Comparison of ENCODE assay signal across 20 mouse cellular contexts in genomic region chr6:58847836-58848235, GRCm38 (mm10). TPM values are rescaled to one million over a fixed set of nuclear protein-coding genes. Genes with fewer than 3 reads are reported as not detected.
A peak's percentile ranks its signal among the peaks of the same experiment; 100 is the strongest.
DNase-seq lines count a peak whose midpoint lies in the region; ATAC-seq and TF ChIP-seq lines count a peak whose summit lies in the region.
"Had no signal": no experiment of that assay in that cellular context is flagged by ENCODE, and none has a peak within 500 bp of the region (broad histone marks: within the 10 kb centered on the region; RNA-seq: fewer than 3 reads in every experiment).

No protein-coding gene starts in this region.

- no peak overlapping the region for H3K4me3 ChIP-seq in intestine, embryonic 15.5 days (replicated peaks)
- H3K4me3 ChIP-seq in intestine, postnatal 0 days (ENCODE audit: low read depth, low read length), result no peak overlapping the region
- no peak overlapping the region for H3K4me3 ChIP-seq in stomach, embryonic 16.5 days (replicated peaks; ENCODE audit: low read length)
- H3K4me3 ChIP-seq: embryonic facial prominence, embryonic 12.5 days; forebrain, embryonic 15.5 days; heart, adult 2 months; hindbrain, embryonic 13.5 days; liver, embryonic 12.5 days; lung, embryonic 15.5 days; megakaryocyte, embryonic 14.5 days; neural tube, embryonic 13.5 days had no signal

- 0 out of 2 replicates have a peak, but pooled peaks have one; percentile 2 for ATAC-seq in intestine, embryonic 15.5 days
- ATAC-seq in intestine, postnatal 0 days, result no peak
- no peak for ATAC-seq in stomach, embryonic 16.5 days (ENCODE audit: insufficient read depth, low FRiP score)
- ATAC-seq: forebrain, embryonic 15.5 days; liver, embryonic 12.5 days had no signal

- no peaks in the 10 kb centered on the region for H3K36me3 ChIP-seq in intestine, embryonic 15.5 days
- peaks cover 4% of the 10 kb centered on the region; the same call in 1 of the 2 replicates for H3K36me3 ChIP-seq in intestine, postnatal 0 days (ENCODE audit: control insufficient read depth, insufficient read depth)
- H3K36me3 ChIP-seq in stomach, embryonic 16.5 days (ENCODE audit: control insufficient read depth, insufficient read depth, low read length), result no peaks in the 10 kb centered on the region
- H3K36me3 ChIP-seq: forebrain, embryonic 15.5 days; liver, embryonic 12.5 days; lung, embryonic 15.5 days had no signal

- no peak overlapping the region for H3K9ac ChIP-seq in intestine, embryonic 15.5 days
- no peak overlapping the region for H3K9ac ChIP-seq in intestine, postnatal 0 days (ENCODE audit: low read depth, low read length)
- H3K9ac ChIP-seq in stomach, embryonic 16.5 days (ENCODE audit: low read length), result no peak overlapping the region
- H3K9ac ChIP-seq: embryonic facial prominence, embryonic 12.5 days; forebrain, embryonic 15.5 days; hindbrain, embryonic 13.5 days; liver, embryonic 12.5 days; lung, embryonic 15.5 days; neural tube, embryonic 13.5 days had no signal

- no peak overlapping the region for H3K4me2 ChIP-seq in intestine, embryonic 15.5 days (replicated peaks)
- H3K4me2 ChIP-seq in intestine, postnatal 0 days (replicated peaks; ENCODE audit: low read depth), result no peak overlapping the region
- no peak overlapping the region for H3K4me2 ChIP-seq in stomach, embryonic 16.5 days (ENCODE audit: low read depth, low read length)
- H3K4me2 ChIP-seq: embryonic facial prominence, embryonic 12.5 days; forebrain, embryonic 15.5 days; hindbrain, embryonic 13.5 days; liver, embryonic 12.5 days; lung, embryonic 15.5 days; neural tube, embryonic 13.5 days had no signal

- H3K9me3 ChIP-seq in intestine, embryonic 15.5 days, result no peaks in the 10 kb centered on the region
- no peaks in the 10 kb centered on the region for H3K9me3 ChIP-seq in intestine, postnatal 0 days (ENCODE audit: control insufficient read depth)
- H3K9me3 ChIP-seq in stomach, embryonic 16.5 days (replicated peaks; ENCODE audit: control insufficient read depth, low read length), result no peaks in the 10 kb centered on the region
- H3K9me3 ChIP-seq: embryonic facial prominence, embryonic 12.5 days; forebrain, embryonic 15.5 days; hindbrain, embryonic 13.5 days; liver, embryonic 12.5 days; lung, embryonic 15.5 days; megakaryocyte, embryonic 14.5 days; neural tube, embryonic 13.5 days had no signal

- DNase-seq in urinary bladder, postnatal 14 days (ENCODE audit: low spot score), result peak; percentile 67
- DNase-seq in urinary bladder, postnatal 10 days (ENCODE audit: low spot score), result no peak
- peak; percentile 79 to 81 for DNase-seq in adrenal gland, postnatal 36 days
- DNase-seq in frontal cortex, postnatal 36 days (ENCODE audit: low spot score in 2 of 2), result no peak
- no peak for DNase-seq in frontal cortex, postnatal 14 days (ENCODE audit: low spot score in 2 of 2)
- DNase-seq: B cell, adult 2 months; cerebellum, adult 11-12 months; heart, adult 2 months; retina, postnatal 1 day had no signal

- H3K27ac ChIP-seq in intestine, embryonic 15.5 days, result no peak overlapping the region
- no peak overlapping the region for H3K27ac ChIP-seq in intestine, postnatal 0 days (ENCODE audit: low read depth, low read length)
- peak overlapping the region; percentile 52; the same call in 1 of the 2 replicates for H3K27ac ChIP-seq in stomach, embryonic 16.5 days (ENCODE audit: low read length)
- H3K27ac ChIP-seq: embryonic facial prominence, embryonic 12.5 days; forebrain, embryonic 15.5 days; heart, adult 2 months; hindbrain, embryonic 13.5 days; liver, embryonic 12.5 days; lung, embryonic 15.5 days; neural tube, embryonic 13.5 days had no signal

- H3K4me1 ChIP-seq in intestine, embryonic 15.5 days (replicated peaks), result no peaks in the 10 kb centered on the region
- H3K4me1 ChIP-seq in intestine, postnatal 0 days (replicated peaks; ENCODE audit: control insufficient read depth, insufficient read depth, low read length), result no peaks in the 10 kb centered on the region; the same call in 1 of the 2 replicates
- H3K4me1 ChIP-seq in stomach, embryonic 16.5 days (ENCODE audit: control insufficient read depth, insufficient read depth, low read length), result peaks cover 3% of the 10 kb centered on the region; the same call in 1 of the 2 replicates
- H3K4me1 ChIP-seq: embryonic facial prominence, embryonic 12.5 days; liver, embryonic 12.5 days; lung, embryonic 15.5 days; megakaryocyte, embryonic 14.5 days; neural tube, embryonic 13.5 days had no signal

- no peaks in the 10 kb centered on the region for H3K27me3 ChIP-seq in intestine, embryonic 15.5 days (replicated peaks)
- no peaks in the 10 kb centered on the region for H3K27me3 ChIP-seq in intestine, postnatal 0 days (replicated peaks; ENCODE audit: control insufficient read depth, insufficient read depth, low read length)
- no peaks in the 10 kb centered on the region for H3K27me3 ChIP-seq in stomach, embryonic 16.5 days (ENCODE audit: control insufficient read depth, insufficient read depth, low read length)
- H3K27me3 ChIP-seq: embryonic facial prominence, embryonic 12.5 days; forebrain, embryonic 15.5 days; hindbrain, embryonic 13.5 days; liver, embryonic 12.5 days; lung, embryonic 15.5 days; megakaryocyte, embryonic 14.5 days; neural tube, embryonic 13.5 days had no signal

- no peak for TF ChIP-seq CTCF in intestine, postnatal 0 days (IDR thresholded peaks at IDR 0.05; ENCODE audit: low read depth)

- WGBS in intestine, embryonic 15.5 days, result 85% methylated on average over 5 of the region's 5 CpGs
- 86% methylated on average over 5 of the region's 5 CpGs for WGBS in intestine, postnatal 0 days
- 60% methylated on average over 5 of the region's 5 CpGs for WGBS in stomach, embryonic 16.5 days

RNA-seq across cellular contexts. Expression of gene Herc3, which starts 16.6 kb away (rescaled TPM):
- polyA plus RNA-seq in intestine, embryonic 15.5 days (2015; fragmentation: Nextera tagmentation; extraction: Ambion mirVana), result 13.8 and 14.6 TPM in 2 replicates
- 14.3 and 18.7 TPM in 2 replicates for polyA plus RNA-seq in intestine, postnatal 0 days (2015; fragmentation: Nextera tagmentation; extraction: Ambion mirVana)
- 10 to 100 TPM; 13.3 to 23.7 TPM for total RNA-seq in adrenal gland, postnatal 36 days (2021)
- polyA plus RNA-seq in stomach, embryonic 16.5 days (2015; fragmentation: Nextera tagmentation; extraction: Ambion mirVana), result 10.1 and 10.3 TPM in 2 replicates

RNA-seq across cellular contexts. Expression of gene Nap1l5, which starts 59.0 kb away (rescaled TPM):
- 10.3 and 14.5 TPM in 2 replicates for polyA plus RNA-seq in intestine, embryonic 15.5 days (2015; fragmentation: Nextera tagmentation; extraction: Ambion mirVana)
- 9.8 and 10.7 TPM in 2 replicates for polyA plus RNA-seq in intestine, postnatal 0 days (2015; fragmentation: Nextera tagmentation; extraction: Ambion mirVana)
- 10 to 100 TPM; 23.2 to 29.1 TPM for total RNA-seq in adrenal gland, postnatal 36 days (2021)
- polyA plus RNA-seq in stomach, embryonic 16.5 days (2015; fragmentation: Nextera tagmentation; extraction: Ambion mirVana), result 7.5 and 7.9 TPM in 2 replicates
- total RNA-seq: common myeloid progenitor, adult 5-6 weeks had no signal

Comparison
In these comparisons a context has a peak if more than half of its experiments do, and no peak if none do; other contexts are left out.
1. DNase-seq: peak in urinary bladder, postnatal 14 days (single experiment) and adrenal gland, postnatal 36 days (2 of 2); none in urinary bladder, postnatal 10 days (single experiment), frontal cortex, postnatal 36 days (0 of 2) and frontal cortex, postnatal 14 days (0 of 2).